Mouse (Mus musculus) heart, postnatal 25 days (tissue): ENCODE measurements at regions not wholly inside any gene's neighbourhood (a gene's known extent, or its start where the extent isn't known, plus 50 kb on each side); places are given as distances from the start of the nearest gene placed in this dataset.

Experiments used
- DNase-seq: peaks from one replicate; pipeline ENCODE4 v3.0.0; 2022; ENCODE audit warnings: low spot score
- intact Hi-C: fragments of 180-260 bp; cut with DNase I; formaldehyde crosslinking; loops from one replicate; pipeline ENCODE4 v1.15.1; 2025

GRCm38 (mm10) chr10:15140703-15141102 is 422.7 kb upstream of the Gje1 start:
- DNase-seq = no peak
- intact Hi-C loops = no loop called here
